Mouse (Mus musculus): ENCODE data around the gene Ubr7.

- TF ChIP-seq NANOG (IDR thresholded peaks at IDR 0.05; ENCODE audit: borderline replicate concordance, low read length) (no peak), CTCF (conservative IDR thresholded peaks at IDR 0.05; ENCODE audit: low read length) (no peak)
Measured at GRCm38 (mm10) chr12:102739096-102739495, 18.7 kb upstream of the Ubr7 start.
